Mouse (Mus musculus): ENCODE data around the gene Thada. TPM values are rescaled to one million over a fixed set of nuclear protein-coding genes. Genes with fewer than 3 reads are reported as not detected.
A peak's percentile ranks its signal among the peaks of the same experiment; 100 is the strongest.
"Not testable (repeated sequence)": the region's sequence is repeated elsewhere in the genome, so short reads cannot be mapped to it uniquely, and the experiment has no call there.

The Thada gene
- total RNA-seq, 4 experiments from 2014 or later = 8.1 to 8.9 (median 8.6) TPM

DNA sequence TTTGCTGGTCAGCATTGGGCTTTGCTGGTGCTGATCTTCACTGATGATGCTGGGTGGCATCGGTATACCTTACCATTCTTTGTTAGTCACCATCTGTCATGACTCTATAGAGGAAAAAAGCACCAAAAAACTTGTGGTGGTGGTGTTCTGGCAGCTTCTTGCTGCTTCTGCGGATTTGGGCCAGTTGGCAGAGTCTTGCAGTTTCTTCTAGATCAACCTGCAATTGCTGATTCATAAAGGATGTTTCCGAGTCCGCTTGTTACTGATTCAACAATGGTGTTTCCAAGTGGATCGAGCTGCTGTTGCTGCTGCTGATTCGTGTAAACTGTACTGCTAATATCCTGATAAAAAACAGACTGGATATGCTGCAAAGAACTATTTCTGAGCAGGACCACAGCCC lies 168.0 kb downstream of the Thada start:
- DNase-seq (ENCODE audit: low spot score) = no peak

- peak; percentile 24 for DNase-seq (ENCODE audit: low spot score)
Observed at GRCm38 (mm10) chr17:84293221-84293620, 172.8 kb downstream of the Thada start.

GRCm38 (mm10) chr17:84291228-84291627 lies 174.8 kb downstream of the Thada start:
- not testable (repeated sequence) for DNase-seq (ENCODE audit: low spot score)

DNA sequence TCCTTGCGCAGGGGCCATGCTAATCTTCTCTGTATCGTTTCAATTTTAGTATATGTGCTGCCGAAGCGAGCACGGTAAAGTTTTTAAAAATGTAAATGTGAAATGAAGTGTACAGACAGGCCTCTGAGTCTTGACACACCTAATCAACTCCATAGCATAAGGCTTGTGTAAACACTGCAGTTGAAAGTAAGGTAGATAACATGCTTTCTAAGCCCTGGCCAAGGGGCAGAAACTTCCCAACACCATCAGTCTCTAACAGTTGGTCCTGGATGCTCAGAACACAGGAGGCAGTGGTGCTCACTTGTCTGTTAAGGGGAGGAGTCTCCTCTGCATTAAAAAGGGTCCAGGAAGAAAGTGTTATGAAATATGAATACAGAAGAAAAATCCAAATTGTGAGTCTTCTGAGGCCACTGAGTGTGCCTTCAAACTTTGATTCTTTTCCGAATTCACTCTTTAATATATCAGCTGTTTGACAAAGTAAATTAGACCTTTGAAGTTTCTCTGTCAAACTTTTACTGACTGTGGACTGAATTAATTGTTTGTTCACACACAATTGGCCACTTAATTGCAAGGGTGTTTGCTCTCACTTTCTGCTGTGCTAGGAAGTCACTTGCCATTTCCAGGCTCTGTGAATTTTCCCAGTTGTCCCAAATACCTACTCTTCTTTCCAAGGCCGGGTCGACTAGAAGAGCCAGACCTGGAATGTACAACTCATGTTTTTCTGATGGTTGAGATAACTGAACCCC lies 178.2 kb downstream of the Thada start:
- DNase-seq (ENCODE audit: low spot score) = no peak

DNA sequence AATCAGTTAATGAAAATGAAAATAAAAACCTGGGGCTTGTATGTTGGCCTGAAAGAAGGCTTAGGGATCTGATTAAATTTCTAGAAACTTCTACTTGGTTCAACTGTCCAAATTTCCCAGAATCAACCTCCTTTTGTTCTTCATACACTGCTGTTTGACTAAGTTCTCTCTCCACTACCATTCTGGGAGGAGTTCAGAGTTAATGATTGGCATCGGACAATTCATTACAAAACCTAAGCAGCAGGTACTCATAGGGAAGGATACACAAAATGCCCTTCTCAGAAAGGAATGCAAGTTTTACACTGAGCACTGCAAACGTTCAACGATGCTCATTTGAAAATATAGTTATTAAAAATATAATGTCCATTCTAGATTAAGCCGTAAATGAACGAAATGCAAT lies 179.5 kb downstream of the Thada start:
- DNase-seq (ENCODE audit: low spot score) = no peak

DNA sequence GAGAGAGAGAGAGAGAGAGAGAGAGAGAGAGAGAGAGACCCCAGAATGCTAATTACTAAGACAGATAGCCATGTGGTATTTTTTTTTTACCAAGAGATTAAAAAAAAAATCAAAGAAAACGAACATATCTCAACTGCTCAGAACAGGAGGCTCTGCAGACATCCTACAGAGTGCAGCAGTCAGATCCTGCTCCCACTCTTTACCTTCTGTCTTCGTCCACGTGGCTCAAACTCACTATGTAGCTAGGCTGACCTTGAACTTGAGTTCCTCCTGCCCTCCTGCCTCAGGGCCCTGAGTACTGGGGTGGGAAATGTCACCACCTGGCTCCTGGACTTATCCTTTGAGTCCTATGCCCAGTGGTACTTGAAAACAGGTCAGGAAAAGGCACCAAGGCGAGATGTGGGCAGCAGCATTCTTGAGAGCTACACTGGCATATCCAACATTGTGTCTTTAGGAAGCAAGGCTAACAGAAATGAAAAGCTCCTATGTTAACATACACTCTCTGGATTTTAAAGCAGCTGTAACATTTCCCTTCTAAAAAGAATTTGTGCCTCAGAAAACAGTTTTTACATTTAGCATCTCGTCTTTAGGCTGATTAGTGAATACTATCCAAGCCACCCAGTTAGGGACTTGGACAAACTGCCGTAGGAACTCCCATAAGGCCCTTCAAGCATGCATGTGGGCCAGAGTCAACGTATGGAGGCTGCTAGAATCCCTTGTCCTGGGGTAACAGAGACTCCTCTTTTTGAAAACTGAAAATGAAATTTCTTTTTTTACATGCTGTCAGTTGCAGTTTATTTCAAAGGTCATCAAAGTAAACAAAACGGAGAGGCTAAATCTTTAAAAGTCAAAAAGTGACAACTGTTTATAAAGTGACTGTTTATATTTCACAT lies 183.4 kb downstream of the Thada start:
- no peak for DNase-seq (ENCODE audit: low spot score)

- DNase-seq (ENCODE audit: low spot score) = no peak
Observed at GRCm38 (mm10) chr17:84279001-84279400, 187.0 kb downstream of the Thada start.

- no peak for DNase-seq (ENCODE audit: low spot score)
Observed at GRCm38 (mm10) chr17:84278193-84278953, 187.6 kb downstream of the Thada start.

DNA sequence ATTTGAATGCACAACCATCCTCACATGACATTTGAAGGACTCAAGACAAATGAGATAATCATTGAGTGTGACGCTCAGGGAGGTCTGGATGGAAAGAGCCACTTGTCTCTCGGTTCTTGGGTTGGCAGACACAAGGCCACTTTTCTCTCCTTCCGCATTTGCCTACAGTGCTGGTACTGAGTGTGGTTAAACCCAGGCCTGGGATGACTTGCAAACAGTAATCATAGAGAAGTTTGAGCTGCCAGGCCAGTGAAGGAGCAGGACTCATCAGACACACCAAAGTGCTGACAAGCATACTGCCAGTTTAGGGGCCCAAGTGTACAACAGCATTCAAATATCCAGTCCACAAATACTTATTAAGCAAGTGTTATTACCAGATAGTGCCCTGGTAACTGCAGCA lies 191.0 kb downstream of the Thada start:
- no peak for DNase-seq (ENCODE audit: low spot score)

- no peak for DNase-seq (ENCODE audit: low spot score)
Observed at GRCm38 (mm10) chr17:84274163-84274562, 191.8 kb downstream of the Thada start.

DNA sequence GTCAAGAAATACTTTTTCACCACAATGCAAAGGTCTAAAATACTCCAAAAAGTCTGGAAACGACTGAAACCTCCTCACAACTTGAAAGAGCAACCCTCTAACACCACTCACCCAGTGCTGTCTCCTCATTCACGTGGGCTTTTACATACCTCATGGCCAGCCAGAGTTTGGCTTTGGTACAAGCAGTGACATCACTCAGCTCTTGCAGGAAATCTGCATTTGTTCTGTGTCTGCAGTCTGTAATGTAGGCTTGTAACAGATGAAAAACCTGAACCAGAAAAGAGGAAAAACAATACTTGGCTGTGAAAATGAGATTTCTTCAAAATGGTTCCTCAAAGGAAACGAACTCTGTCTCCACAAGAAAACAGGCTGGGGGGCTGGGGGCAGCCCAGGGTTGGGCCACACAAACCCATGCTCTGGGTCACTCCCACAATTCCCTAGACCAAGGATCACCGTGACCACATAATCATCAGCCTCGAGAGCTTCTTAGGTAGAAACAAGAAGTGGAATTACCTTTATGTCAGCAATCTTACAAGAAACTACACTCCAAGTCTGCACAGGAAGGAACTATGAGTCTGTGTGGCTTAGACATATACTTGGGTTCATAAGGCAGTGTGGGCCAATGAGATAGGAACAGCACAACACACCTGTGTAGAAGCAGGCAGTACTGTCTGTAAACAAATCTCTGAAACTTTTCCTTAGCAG lies 193.3 kb downstream of the Thada start:
- DNase-seq (ENCODE audit: low spot score) = no peak

DNA sequence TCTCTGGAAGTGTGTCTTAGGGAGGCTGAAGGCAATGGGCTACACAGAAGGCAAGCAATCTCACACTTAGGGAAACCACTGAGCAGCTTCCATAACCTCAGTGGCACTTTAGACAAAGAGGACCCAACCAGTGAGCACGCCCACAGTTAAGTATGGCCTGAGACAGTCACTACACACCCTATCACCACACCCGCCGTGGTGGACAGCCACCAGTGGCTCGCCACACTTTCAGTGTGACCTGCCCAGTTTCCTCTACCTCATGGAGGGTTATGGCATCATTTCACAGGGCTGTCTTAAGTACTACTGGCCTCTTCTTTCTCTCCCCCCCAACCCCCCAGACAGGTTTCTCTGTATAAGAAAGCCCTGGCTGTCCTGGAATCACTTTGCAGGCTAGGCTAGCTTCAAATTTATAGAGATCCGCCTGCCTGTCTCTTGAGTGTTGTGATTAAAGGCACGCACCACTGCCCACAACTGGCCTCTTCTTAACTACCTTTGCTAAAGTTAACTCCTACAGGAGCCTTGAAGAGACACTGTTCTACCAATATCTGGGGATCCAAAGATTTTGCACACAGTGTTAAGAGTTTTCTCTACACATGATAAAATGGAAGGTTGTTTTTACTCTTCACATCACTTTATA lies 194.3 kb downstream of the Thada start:
- DNase-seq (ENCODE audit: low spot score) = no peak

DNA sequence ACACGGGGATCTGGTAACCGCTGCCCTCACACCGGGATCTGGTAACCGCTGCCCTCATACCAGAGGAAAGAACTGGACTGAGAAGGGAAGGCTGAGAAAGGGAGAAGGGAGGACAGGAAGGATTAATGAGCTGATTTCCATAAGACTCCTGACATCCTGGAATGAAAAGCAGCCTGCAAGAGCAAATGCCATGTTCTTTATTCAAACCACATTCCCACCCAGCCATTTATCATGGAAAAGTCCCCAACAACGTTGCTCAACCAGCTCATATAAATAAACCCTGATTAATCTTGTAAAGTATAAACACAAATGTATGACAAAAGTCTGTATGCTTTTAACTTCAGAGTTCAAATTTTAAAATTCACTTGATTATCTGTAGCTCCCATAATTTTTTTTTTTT lies 196.3 kb downstream of the Thada start:
- DNase-seq (ENCODE audit: low spot score) = no peak

- DNase-seq (ENCODE audit: low spot score) = peak; percentile 79
Observed at GRCm38 (mm10) chr17:84268450-84268849, 197.6 kb downstream of the Thada start.

GRCm38 (mm10) chr17:84267456-84268074 lies 198.4 kb downstream of the Thada start:
- DNase-seq (ENCODE audit: low spot score) = no peak

GRCm38 (mm10) chr17:84266161-84266948 lies 199.7 kb downstream of the Thada start:
- no peak for DNase-seq (ENCODE audit: low spot score)

GRCm38 (mm10) chr17:84265480-84266130 lies 200.4 kb downstream of the Thada start:
- DNase-seq (ENCODE audit: low spot score) = no peak

DNA sequence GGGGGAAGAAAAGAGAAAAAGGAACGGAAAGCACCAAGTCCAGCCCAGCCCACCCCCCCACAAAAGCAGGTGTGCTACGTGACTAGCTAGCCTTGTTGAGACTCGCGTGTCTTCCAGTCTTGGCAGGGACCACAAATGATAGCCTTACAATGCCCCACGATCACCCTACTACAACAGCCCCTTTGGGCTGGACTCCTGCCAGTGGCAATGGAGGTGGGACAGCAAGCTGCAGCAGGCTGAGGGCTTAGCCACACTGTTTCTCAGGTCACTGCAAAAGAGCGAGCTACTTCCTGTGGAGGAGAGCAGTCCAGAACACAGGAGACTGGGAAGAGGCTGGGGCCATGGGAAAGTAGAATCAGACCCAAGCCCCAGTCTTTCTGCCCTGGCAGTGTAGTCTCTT lies 201.7 kb downstream of the Thada start:
- no peak for DNase-seq (ENCODE audit: low spot score)

DNA sequence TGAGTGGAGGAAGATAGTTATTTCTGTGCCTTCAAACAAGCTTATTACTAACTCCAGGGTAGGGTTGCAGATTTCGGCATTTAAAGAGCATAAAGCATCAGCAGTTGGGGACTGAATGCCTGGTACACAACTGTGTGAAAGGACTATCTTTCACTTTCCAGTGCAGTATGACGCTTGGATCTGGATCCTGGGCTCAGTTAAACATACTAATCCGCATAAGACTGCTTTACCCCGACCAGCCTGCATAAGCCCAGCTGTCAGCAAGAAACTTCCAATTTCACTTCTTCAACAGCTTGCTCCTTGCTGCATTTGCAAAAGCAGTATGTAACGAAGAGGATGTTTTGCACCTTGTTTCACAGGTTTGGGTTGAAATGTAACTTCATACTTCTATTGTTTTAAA lies 202.4 kb downstream of the Thada start:
- DNase-seq (ENCODE audit: low spot score) = no peak

All from heart, adult 8-10 months (tissue).